Mouse (Mus musculus): ENCODE measurements around the gene Proser2. TPM values are rescaled to one million over a fixed set of nuclear protein-coding genes. Genes with fewer than 3 reads are reported as not detected.

Gene Proser2
- polyA plus RNA-seq, 1 experiment from 2014 or later, result 11.0 TPM

DNA sequence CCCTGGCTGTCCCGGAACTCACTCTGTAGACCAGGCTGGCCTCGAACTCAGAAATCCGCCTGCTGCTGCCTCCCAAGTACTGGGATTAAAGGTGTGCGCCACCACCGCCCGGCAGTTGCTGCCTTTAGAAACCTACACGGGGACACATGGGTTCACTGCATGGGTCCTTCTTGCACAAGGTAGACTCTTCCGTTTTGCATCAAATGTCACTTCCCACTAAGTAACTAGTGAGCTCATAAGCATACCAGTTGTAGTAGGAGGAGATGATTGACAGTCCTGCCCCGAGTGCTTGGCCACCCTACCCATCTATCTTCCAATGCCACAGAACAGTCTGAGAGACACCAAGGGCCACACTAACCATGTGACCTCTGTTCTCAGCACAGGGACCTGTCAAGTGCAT lies 29.2 kb upstream of the Proser2 start:
- peaks cover 14% of the 10 kb centered on the region for H3K4me1 ChIP-seq
- 81% methylated on average over 9 of the region's 9 CpGs for WGBS
- H3K4me3 ChIP-seq, result no peak overlapping the region
- no peak overlapping the region for H3K4me2 ChIP-seq
- no peak overlapping the region for H3K27ac ChIP-seq (replicated peaks)
- H3K27me3 ChIP-seq (replicated peaks), result no peaks in the 10 kb centered on the region
- no peak overlapping the region for H3K9ac ChIP-seq
- no peaks in the 10 kb centered on the region for H3K9me3 ChIP-seq
- ATAC-seq (ENCODE audit: extremely low read depth, insufficient number of reproducible peaks, low FRiP score, low TSS enrichment), result no peak
- no peaks in the 10 kb centered on the region for H3K36me3 ChIP-seq

DNA sequence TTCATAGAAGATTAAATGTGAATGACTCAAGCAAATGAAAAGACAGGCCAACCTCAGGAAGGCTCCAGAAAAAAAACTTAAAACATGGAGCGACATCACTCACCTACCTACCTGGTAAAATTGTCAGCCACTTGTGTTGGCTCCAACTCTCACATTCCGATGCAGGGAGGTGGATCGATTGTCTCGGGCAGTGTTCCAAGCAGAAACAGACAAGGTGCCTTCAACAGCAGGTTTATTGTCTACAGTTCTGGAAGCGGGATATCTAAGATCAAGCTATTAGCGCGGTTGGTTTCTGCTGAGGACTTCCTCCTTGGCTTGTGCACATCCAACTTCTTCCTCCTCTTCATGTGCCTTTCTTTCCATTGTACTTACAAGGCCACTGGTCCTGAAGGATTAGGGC lies 27.6 kb upstream of the Proser2 start:
- Histone ChIP-seq H3K4me2 (no peak overlapping the region), H3K36me3 (no peaks in the 10 kb centered on the region), H3K4me3 (no peak overlapping the region), H3K4me1 (peaks cover 14% of the 10 kb centered on the region), H3K9me3 (no peaks in the 10 kb centered on the region), H3K27ac (replicated peaks) (no peak overlapping the region), H3K9ac (no peak overlapping the region), H3K27me3 (replicated peaks) (no peaks in the 10 kb centered on the region)
- no peak for ATAC-seq (ENCODE audit: extremely low read depth, insufficient number of reproducible peaks, low FRiP score, low TSS enrichment)
- 83% methylated on average over 7 of the region's 7 CpGs for WGBS

DNA sequence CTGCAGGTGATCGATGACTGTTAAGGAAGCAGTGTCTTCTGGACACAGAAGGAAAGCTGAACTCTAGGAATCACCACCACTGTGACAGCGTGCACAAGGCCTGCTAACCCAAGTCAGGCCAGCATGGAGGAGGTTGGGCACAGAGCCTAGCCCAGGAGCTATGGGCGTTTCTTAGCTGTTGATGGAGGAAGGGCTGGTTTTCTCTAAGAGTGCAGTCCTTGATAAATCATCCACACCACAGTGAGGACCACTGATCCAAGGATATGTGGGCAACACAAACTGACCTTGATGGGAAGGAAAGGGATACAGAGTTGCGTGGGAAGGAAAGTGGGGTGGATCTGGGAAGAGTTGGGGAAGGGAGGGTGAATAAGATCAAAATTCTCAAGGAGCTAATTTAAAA lies 27.2 kb upstream of the Proser2 start:
- no peak for ATAC-seq (ENCODE audit: extremely low read depth, insufficient number of reproducible peaks, low FRiP score, low TSS enrichment)
- 84% methylated on average over 4 of the region's 4 CpGs for WGBS
- Histone ChIP-seq H3K4me1 (peaks cover 14% of the 10 kb centered on the region), H3K9me3 (no peaks in the 10 kb centered on the region), H3K9ac (no peak overlapping the region), H3K27me3 (replicated peaks) (no peaks in the 10 kb centered on the region), H3K4me3 (no peak overlapping the region), H3K4me2 (no peak overlapping the region), H3K27ac (replicated peaks) (no peak overlapping the region), H3K36me3 (no peaks in the 10 kb centered on the region)

DNA sequence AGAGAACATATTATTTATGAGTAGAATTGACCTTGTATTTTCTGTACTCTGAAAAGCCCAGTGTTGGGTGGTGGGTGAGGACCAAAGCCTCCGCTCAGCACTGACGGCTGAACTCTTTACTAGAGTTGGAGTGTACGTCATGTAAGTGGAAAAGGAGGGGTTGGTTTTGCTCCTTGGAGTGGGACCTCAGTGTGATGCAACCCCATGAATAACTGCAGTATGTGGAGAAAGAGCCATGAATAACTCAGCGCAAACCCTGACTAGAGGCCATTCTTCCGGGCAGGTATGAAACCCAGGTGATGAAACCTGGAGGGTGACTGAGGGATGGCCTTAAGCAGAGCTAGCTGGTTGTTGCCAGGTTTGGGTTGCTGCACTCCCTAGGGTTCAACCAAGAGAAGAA lies 19.8 kb upstream of the Proser2 start:
- ATAC-seq (ENCODE audit: extremely low read depth, insufficient number of reproducible peaks, low FRiP score, low TSS enrichment), result no peak
- H3K9ac ChIP-seq, result no peak overlapping the region
- H3K4me3 ChIP-seq, result no peak overlapping the region
- H3K9me3 ChIP-seq, result no peaks in the 10 kb centered on the region
- H3K4me2 ChIP-seq, result no peak overlapping the region
- WGBS, result 88% methylated on average over 5 of the region's 5 CpGs
- H3K36me3 ChIP-seq, result no peaks in the 10 kb centered on the region
- H3K27ac ChIP-seq (replicated peaks), result no peak overlapping the region
- H3K4me1 ChIP-seq, result no peaks in the 10 kb centered on the region
- no peaks in the 10 kb centered on the region for H3K27me3 ChIP-seq (replicated peaks)

DNA sequence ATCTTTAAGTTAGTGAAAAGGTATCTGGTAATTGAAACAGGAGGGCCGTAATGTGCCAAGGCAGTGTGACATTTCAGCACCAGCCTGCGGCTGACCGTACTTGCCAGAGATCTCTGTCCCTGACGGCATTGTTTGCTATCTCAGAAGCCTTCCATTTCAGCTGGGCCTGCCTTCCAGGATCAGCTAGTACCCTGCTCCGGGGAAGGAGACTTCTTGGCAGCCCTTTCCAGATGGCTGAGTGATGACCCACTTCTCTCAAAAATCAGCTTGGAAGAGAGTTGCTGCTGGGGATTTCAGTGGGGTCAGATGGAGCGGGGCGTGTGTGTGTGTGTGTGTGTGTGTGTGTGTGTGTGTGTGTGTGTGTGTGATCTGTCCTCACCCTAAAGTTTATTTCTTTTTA lies 16.9 kb upstream of the Proser2 start:
- H3K27me3 ChIP-seq (replicated peaks), result no peaks in the 10 kb centered on the region
- H3K4me3 ChIP-seq, result no peak overlapping the region
- H3K4me1 ChIP-seq, result no peaks in the 10 kb centered on the region
- no peak for ATAC-seq (ENCODE audit: extremely low read depth, insufficient number of reproducible peaks, low FRiP score, low TSS enrichment)
- no peak overlapping the region for H3K4me2 ChIP-seq
- H3K9me3 ChIP-seq, result no peaks in the 10 kb centered on the region; the same call in 1 of the 2 replicates
- H3K27ac ChIP-seq (replicated peaks), result no peak overlapping the region
- no peak overlapping the region for H3K9ac ChIP-seq
- H3K36me3 ChIP-seq, result no peaks in the 10 kb centered on the region
- 69% methylated on average over 7 of the region's 7 CpGs for WGBS

DNA sequence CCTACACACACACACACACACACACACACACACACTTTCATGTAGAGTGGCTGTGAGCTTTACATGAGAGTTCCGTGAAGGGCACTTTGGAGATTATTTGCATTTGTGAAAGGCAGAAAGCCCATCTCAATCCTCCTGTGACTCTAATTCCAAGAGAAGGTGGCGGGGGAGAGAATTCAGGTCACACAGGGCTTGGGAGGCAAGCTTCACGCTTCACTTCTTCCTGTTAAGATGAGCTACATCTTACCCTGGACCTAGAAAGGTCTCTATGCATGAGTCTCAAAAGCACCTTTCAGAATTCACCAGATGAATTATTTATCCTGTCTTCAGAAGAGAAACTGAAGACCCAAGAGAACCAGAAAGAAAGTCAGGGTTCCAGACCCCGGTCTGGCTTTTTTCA lies 16.2 kb upstream of the Proser2 start:
- WGBS, result 86% methylated on average over 4 of the region's 4 CpGs
- no peak for ATAC-seq (ENCODE audit: extremely low read depth, insufficient number of reproducible peaks, low FRiP score, low TSS enrichment)
- no peaks in the 10 kb centered on the region; the same call in 1 of the 2 replicates for H3K9me3 ChIP-seq

DNA sequence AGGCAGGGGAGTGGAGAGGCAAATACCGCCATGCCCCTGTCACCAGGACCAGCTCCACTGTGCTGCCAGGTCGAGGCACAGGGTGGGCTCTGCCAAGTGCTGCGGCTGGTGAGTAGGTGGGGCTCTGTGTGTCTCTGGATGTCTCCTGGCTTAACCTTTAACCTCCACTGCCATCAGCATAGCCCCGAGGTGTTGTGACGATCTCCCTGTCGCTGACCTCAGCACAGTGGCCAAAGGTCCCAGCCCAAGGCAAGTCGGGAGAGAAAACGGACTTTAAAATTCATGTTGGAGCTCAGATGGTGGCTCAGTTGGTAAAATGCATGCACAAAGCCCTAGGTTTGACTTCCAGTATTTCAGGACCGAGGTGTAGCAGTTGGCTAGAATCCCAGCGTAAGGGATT lies 15.6 kb upstream of the Proser2 start:
- Histone ChIP-seq H3K4me3 (no peak overlapping the region), H3K36me3 (no peaks in the 10 kb centered on the region), H3K9ac (no peak overlapping the region), H3K4me2 (no peak overlapping the region), H3K9me3 (no peaks in the 10 kb centered on the region; the same call in 1 of the 2 replicates), H3K4me1 (0 out of 2 replicates have a peak, but pooled peaks cover 4% of the 10 kb centered on the region), H3K27me3 (replicated peaks) (no peaks in the 10 kb centered on the region), H3K27ac (replicated peaks) (no peak overlapping the region)
- 78% methylated on average over 10 of the region's 10 CpGs for WGBS
- ATAC-seq (ENCODE audit: extremely low read depth, insufficient number of reproducible peaks, low FRiP score, low TSS enrichment), result no peak

More for the DNA sequence above, 16.2 kb upstream of the Proser2 start:
- Histone ChIP-seq H3K36me3 (no peaks in the 10 kb centered on the region), H3K4me1 (no peaks in the 10 kb centered on the region), H3K9ac (no peak overlapping the region), H3K27ac (replicated peaks) (no peak overlapping the region), H3K4me2 (no peak overlapping the region), H3K4me3 (no peak overlapping the region), H3K27me3 (replicated peaks) (no peaks in the 10 kb centered on the region)

DNA sequence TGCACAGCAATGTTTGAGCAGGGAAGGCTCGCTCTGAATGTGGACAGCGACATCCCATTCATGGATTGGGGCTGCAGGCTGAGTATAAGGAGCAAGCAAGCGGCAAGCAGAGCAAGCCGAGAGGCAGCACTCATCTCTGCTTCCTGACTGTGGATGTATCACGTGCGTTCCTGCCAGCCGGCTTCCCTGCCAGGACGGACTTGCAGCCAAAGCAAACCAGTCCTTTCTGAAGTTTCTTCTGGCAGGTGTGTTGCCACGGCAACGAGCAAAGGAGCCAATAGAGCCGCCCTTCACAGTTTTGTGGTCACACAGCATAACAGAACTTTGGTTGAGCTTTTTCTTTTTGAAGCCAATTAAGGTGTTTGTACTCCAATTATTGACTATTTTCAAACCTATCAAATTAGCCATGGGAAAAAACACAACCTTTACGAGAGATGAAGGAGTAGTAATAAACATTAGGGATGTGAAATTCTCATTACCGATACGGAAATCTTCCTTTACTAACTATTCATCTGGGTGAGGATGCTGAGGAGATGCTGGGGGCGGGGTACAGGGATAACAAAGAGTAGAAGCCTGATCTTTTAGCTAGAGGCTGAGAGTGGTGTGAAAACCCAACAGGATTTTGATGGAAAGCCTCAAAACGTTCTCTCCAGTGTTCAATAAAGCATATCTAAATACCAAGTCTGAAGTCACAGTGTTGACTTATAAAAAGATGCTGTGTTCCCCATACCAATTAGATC lies 13.1 kb upstream of the Proser2 start:
- WGBS, result 69% methylated on average over 16 of the region's 16 CpGs
- H3K4me3 ChIP-seq, result no peak overlapping the region
- ATAC-seq (ENCODE audit: extremely low read depth, insufficient number of reproducible peaks, low FRiP score, low TSS enrichment), result no peak

DNA sequence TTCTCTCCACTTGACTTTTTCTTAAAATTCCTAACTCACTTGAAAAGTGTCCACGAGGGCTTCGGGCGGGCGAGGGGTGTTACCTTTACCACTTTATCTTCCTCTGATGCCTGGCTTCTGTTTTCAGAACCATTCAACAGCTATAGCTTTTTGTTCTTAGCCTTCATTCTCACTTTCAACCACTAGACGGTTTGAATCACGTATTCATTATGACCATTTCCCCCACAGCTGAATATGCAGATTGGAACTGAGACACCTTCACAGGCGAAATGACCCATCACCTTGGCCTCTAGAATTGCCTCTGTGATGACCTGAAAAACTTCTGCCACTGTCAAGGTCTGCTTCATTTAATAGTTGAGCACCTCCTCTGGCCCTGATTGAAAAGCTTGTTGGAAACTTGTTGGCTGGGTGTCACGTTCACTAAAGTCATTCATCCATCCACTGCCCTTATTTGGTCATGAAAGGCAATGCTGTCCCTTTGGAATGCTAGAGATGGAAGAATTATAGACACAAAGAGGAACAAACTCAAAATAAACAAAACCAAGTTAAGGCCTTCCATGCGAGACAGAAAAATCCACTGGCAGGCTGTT lies 10.7 kb upstream of the Proser2 start:
- ATAC-seq (ENCODE audit: extremely low read depth, insufficient number of reproducible peaks, low FRiP score, low TSS enrichment), result no peak

More for the DNA sequence above, 13.1 kb upstream of the Proser2 start:
- no peaks in the 10 kb centered on the region; the same call in 1 of the 2 replicates for H3K9me3 ChIP-seq
- H3K4me2 ChIP-seq, result no peak overlapping the region
- H3K36me3 ChIP-seq, result no peaks in the 10 kb centered on the region
- 0 out of 2 replicates have a peak, but pooled peaks cover 5% of the 10 kb centered on the region for H3K4me1 ChIP-seq
- no peaks in the 10 kb centered on the region for H3K27me3 ChIP-seq (replicated peaks)
- H3K27ac ChIP-seq (replicated peaks), result no peak overlapping the region
- H3K9ac ChIP-seq, result no peak overlapping the region

DNA sequence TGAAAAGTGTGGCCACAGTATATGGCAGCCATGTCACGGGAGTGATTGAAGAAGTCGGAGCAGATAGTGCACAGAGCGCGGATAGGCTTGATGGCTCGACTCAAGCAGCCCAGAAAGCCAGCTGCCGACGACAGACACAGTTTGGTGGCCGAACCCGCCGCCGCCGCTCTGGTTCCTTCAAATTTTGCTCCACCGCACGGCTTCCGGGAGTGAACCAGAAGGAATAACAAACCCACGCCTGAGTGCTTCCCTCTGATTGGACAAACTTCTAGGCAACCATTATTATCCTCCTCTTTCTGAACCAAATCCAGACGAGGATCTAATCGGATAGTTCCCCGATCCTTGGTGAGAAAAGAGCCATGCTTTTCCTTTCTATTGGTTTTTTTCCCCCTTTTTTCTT lies 3.9 kb upstream of the Proser2 start:
- no peaks in the 10 kb centered on the region for H3K36me3 ChIP-seq
- ATAC-seq (ENCODE audit: extremely low read depth, insufficient number of reproducible peaks, low FRiP score, low TSS enrichment), result no peak
- H3K4me2 ChIP-seq, result no peak overlapping the region
- 0 out of 2 replicates have a peak, but pooled peaks cover 4% of the 10 kb centered on the region for H3K4me1 ChIP-seq
- H3K4me3 ChIP-seq, result no peak overlapping the region
- no peak overlapping the region for H3K9ac ChIP-seq
- H3K27me3 ChIP-seq (replicated peaks), result 0 out of 2 replicates have a peak, but pooled peaks cover 2% of the 10 kb centered on the region
- H3K9me3 ChIP-seq, result no peaks in the 10 kb centered on the region
- 74% methylated on average over 19 of the region's 19 CpGs for WGBS
- no peak overlapping the region for H3K27ac ChIP-seq (replicated peaks)

More for the DNA sequence above, 10.7 kb upstream of the Proser2 start:
- no peak overlapping the region for H3K4me3 ChIP-seq
- no peaks in the 10 kb centered on the region; the same call in 1 of the 2 replicates for H3K9me3 ChIP-seq
- no peaks in the 10 kb centered on the region for H3K36me3 ChIP-seq
- 65% methylated on average over 9 of the region's 9 CpGs for WGBS
- H3K27me3 ChIP-seq (replicated peaks), result no peaks in the 10 kb centered on the region
- no peak overlapping the region for H3K27ac ChIP-seq (replicated peaks)
- 0 out of 2 replicates have a peak, but pooled peaks cover 5% of the 10 kb centered on the region for H3K4me1 ChIP-seq
- no peak overlapping the region for H3K9ac ChIP-seq
- no peak overlapping the region for H3K4me2 ChIP-seq

DNA sequence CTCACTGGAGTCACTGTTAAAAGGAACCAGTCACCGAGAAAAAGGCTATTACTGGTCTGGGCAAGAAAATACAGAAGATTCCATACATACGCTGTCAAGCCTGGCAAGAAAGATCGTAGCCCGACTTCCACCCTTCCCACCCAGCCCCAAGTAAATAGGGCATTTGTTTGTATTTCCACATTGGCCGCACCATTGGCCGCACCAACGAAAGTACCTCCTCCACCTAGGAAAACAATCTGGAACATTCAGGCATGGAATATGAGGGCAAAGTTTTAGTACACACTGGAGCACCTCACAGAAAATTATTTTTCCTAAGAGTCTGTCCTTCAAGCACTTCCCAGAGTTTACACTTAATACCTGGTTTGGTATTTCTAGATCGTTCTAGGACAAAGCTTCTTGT lies 1.1 kb downstream of the Proser2 start:
- 37% methylated on average over 8 of the region's 8 CpGs for WGBS
- Histone ChIP-seq H3K9me3 (no peaks in the 10 kb centered on the region), H3K4me1 (peaks cover 21% of the 10 kb centered on the region), H3K9ac (peak overlapping the region; percentile 90), H3K27me3 (replicated peaks) (0 out of 2 replicates have a peak, but pooled peaks cover 6% of the 10 kb centered on the region), H3K4me3 (peak overlapping the region; percentile 84), H3K4me2 (peak overlapping the region; percentile 90), H3K27ac (replicated peaks) (no peak overlapping the region), H3K36me3 (no peaks in the 10 kb centered on the region)
- ATAC-seq (ENCODE audit: extremely low read depth, insufficient number of reproducible peaks, low FRiP score, low TSS enrichment), result no peak
